Mouse (Mus musculus) heart, adult 11 months (tissue): ENCODE data around the gene Sox8.

ENCODE experiments used
- DNase-seq: peaks from one replicate; pipeline ENCODE4 v3.0.0; 2022

The Sox8 gene

DNA sequence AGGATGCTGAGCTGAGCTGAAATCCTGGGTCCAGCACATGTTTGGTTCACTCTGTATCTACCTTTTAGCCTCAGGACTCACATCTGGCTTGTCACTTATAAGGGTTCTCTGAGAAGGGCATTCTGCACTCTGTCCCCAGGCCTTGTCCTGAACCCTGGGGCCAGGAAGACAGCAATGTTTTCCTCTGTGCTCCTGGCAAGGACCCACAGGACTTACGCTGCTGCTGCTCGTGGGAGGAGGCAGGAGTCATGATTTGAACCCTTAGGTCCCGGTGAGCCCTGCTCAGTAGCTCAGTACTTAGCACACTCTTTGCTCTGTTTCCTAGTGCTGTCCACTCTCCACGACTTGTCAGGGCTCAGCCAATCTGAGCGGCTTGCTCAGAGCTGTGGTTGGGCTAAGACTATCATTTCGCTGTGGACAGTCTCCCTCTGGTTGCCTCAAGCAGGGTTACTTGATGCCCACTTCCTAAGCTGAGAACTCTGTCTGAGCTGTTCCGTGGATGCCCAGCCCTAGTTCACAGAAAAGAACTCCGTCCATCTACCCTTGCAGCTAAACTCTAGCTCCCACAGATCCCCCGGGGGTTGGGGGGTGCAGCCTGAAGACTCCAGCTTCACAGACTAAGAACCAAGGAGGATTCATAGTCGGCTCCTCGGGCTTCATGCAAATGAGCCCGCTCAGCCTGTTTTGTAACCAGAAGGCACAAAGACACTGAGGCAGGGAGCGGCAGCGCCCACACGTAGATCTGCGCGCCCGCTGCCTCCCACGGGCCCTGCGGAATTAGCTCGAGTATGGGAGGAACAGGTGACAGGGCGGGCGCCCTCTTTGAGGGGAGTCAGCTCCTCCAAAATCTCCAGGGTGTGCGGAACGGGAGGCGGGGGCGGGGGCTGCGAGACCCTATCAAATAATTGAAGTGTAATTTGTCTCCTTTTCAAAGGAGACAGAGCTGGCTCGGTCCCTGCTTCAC, 14.5 kb downstream of the Sox8 start:
- DNase-seq = no peak

DNA sequence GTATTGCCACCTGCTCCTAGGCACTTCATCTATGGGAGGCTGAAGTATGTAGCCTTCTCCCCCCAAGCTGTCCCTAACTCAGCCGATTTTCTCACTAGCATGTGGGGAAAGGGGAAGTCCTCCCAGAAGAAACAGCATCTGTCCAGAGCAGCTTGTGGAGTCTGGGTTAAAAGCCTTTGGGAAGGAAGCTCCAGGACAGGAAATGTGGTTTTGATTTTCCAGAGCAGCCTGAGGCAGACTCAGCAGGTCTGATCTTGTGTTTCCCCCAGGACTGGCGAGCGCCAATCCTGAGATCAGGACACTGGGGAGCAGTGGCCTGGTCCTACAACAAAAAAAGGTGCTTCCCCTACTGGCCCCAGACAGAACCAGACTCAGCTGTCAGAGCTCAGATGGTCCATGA, 15.3 kb downstream of the Sox8 start:
- no peak for DNase-seq

DNA sequence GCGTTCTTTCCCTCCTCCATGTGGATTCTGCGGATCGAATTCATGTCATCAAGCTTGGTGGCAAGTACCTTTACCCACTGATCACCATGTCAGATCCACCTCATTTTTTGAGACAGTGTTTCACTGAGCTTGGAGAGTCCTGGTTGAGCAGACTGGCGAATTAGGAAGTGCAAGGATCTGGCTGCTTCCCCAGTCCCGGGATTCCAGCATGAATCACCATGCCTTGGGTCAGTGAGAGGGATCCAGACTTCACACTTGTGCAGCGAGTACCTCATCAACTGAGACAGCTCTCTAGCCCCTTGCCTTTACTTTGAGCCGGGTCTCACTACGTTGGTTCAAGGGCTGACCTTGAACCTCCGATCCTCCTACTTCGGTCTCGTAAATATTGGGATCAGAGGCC, 19.2 kb downstream of the Sox8 start:
- no peak for DNase-seq

DNA sequence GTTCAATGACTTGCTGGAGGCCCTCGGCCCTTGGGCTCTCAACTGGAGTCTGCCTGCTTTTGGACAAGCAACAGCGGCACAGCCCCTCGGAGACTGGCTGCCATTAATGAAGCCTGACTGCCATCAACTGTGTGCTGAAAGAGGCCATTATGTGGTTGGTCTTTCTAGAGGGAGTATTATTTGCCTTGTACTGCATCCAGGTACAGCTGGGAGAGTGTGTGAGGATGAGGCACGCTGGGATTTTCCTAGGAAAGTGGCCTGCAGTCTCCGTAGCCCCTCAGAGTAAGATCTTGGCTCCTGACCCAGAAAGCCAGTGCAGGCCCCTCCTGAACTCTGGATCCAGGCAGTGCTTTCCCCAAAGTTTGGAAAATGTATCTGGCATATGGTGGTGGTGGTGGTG, 20.5 kb downstream of the Sox8 start:
- no peak for DNase-seq

DNA sequence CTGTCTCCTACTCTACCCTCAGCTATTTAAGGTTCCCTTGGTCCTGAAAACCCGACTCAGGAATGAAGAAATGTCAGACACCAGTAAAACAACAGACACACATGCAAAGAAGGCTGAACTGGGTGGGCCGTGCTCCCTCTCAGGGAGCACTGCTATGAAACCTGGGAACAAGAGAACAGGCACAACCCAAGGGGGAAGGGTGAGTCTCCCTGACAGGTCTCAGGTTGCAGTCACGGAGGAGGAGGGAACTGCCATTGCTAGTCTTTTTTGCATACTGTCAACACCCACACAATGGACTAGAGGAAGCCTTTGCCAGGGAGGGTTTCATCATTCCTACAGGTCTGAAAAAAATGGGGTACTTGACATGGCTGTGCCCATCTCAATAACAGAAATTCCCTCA, 23.5 kb downstream of the Sox8 start:
- no peak for DNase-seq

DNA sequence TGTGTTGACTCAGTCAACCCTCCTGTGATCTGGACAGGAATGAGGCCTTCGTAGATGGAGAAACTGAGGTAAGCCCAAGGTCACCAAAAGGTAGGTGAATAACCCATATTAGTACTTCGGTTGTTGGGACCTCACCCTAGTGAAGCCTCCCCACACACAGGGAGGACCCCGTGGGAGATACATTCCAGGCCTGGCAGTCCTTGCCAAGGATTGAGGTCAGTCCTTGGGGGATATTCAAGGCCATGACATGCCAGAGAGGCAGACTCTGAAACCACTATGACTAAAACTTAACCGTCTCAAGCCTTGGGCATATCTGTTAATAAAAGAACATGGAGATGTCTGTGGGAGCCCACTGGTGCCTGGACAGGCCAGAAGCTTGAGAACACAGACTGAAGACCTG, 28.7 kb downstream of the Sox8 start:
- no peak for DNase-seq

DNA sequence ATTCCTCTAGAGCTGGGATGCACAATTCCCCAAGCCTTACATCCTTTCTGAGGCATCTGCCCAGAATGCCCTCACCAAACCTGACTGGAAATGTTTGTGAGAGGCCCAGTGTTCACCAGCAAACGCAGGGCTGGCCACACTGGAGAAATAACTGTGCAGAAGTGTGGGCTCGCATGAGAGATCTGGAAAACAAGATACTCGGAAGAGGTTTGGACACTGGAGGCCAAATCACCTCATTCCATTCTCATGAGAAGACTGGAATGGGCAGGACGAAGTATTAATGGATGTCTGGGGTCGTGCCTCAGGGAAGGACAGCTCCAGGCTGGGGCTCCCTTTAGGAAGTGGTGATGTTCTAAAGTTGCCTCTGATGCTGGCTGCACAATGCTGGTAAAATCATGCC, 29.8 kb downstream of the Sox8 start:
- no peak for DNase-seq

DNA sequence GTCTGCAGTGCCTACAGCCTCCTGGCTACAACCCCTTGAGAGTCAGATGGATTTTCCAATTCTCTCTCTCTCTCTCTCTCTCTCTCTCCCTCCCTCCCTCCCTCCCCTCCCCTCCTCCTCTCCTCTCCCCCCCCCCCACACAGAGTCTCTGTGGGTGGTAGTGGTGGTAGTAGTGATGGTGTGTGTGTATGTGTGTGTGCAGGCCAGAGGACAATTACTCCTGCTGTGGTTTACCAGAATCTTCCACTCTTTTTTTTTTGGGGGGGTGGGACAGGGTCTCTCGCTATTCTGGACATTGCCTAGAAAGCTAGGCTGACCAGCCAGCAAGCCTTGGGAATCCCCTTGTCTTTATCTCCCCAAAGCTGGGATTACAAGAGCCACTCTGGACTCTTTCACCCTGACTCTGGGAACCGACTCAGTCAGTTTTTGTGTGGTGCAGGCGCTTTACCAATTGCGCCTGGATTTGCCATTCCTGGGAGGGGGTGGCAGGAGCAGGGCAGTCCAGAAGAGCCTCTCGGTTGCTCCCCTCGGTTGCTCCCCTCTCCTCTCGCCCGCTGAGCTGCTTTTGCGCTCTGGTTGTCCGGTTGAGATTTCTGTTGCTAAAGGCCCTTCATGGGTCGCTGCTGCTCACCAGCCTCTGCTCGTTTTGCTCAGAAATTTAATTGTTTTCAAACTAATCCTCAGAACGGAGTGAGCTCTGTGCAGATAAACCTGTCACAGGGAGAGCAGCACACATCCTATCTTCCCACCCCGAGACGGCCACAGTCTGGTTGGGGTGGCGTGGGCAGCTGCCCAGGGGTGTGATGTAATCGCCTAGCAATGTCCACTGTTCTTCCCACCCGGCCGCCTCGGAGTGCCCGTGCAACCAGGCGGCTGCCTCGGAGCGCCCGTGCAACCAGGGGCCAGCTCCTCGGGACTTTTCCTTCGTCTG, 31.3 kb downstream of the Sox8 start:
- DNase-seq = peak; percentile 96

DNA sequence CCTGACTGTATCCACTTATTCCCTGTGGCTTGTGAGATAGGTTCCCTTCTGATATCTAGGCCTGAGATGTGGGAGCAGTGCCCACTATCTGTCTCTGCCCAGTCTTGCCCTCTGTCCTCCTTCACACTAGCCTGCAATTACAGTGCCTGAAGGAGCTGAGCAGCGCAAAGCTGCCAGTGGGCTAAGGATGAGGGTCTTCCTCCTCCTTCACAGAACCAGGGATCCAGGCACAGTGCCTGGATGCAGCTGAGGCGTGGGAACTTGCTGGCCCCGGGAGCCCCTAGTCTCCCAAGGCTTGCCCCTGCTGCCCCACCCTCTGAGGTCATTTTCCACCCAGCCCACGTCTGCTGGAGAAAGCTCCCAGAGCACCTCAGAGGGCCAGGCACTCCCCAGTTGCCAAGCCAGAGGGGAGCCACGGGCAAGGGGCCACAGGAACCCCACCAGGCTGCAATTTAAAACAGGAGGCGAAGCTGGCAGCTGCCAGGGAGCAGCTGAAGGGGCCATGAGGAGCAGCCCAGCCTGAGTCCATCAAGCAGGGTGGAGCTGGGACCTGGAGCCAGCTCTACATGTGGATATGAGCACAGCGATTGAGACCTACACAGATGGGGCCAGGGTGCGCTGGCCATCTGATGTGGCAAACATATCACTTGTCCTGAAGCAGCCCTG, 40.0 kb downstream of the Sox8 start:
- DNase-seq = peak; percentile 92

DNA sequence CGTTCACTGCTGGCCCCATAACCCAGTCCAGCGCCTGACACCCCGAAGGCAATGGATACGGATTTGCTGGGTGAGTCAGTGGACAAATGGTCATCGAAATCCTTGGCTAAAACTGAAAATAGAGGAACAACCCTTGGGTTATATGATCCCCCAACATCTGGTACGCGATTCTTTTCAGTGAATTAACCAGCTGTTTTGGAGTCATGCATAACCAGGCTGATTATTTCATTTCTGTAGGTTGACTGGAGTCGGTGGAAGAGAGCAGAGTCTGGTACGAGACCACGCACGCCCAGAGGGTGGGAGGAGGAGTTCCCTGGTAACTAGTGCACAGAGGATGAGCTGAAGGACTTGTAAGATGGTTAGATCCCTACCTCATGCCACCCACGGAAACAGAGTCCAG, 48.4 kb downstream of the Sox8 start:
- DNase-seq = no peak

DNA sequence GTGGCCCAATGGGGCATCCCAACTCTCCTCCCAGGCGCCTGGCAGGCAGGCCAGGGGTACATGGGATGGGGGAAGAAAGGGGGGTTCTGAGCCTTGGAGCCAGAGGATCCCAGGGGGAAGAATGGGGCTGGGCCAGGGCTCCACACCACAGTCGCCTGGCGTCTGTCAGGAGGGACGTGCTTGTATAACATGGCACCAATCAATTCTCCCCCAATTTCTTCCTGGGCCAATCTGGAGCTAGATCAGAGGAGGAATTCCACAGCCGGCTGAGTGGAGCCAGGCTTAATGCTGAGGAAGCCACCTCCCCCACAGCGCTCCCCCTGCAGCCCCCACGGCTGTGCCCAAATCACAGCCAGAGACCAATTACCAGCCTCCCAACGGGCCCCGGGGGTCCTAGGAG, 50.0 kb downstream of the Sox8 start:
- no peak for DNase-seq

DNA sequence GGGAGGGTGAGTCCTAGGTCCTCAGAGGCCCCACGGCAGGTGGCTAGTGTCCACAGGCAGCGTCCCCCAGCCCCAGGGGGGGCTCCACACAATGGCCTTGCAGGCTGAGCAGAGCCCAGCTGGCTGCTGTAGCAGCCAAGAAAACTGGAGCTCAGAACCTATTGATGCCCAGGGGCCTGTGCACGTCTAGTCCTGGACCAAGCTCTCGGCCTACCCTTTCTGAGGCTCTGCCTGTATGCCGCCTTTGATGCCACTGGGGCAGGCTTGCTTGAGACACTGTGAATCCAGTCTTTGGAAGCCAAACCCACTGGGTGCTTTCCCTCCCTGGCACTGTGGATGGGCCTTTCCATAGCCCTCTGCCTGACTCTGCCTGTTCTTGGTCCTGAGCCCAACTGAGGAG, 51.0 kb downstream of the Sox8 start:
- no peak for DNase-seq

DNA sequence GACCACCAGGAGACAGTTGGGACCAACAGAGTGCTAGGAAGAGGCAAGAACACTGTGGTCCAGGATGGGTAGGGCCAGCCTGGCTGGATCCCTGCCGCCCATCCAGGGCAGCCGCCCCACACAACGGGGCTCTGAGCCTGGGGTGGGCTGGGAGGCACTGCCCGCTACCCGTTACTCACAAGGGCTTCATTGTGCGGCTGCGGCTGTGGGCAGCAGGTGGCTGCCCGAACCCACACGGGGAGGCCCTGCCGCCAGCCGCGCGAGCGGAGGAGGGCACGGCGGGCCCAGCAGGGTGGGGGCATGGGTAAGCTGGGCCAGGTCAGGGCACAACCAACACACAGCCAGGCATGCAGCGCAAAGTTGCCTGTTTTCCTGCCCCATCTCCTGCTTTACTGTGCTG, 52.3 kb downstream of the Sox8 start:
- no peak for DNase-seq

DNA sequence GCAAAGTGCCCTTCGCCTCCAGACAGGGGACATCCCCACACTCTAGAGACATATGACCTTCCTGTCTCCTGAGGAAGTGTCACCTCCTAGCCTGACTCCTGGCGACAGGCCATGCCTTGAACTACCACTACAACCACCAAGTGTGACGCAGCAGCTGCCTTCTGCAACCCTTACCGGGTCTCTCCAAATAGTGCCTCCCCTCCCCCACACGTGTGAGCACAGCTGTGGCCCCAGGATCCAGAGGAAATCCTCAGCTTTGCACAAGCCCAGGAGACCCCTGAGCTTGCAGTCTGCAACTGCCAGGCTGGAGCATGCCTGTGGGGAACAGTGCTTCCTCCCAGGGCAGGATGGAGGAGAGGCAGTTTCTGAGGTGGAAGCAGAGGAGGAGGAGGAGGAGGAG, 54.2 kb downstream of the Sox8 start:
- no peak for DNase-seq
